Mouse (Mus musculus) embryonic facial prominence, embryonic 11.5 days (tissue): Measurements from ENCODE around the gene Ugt1a6b. TPM values are rescaled to one million over a fixed set of nuclear protein-coding genes. Genes with fewer than 3 reads are reported as not detected.
"Not testable (repeated sequence)": the region's sequence is repeated elsewhere in the genome, so short reads cannot be mapped to it uniquely, and the experiment has no call there.

Source experiments
- ATAC-seq: fragments of 200-750 bp; cut with Nextera tagmentation; replicated peaks from 2 replicates; pipeline ENCODE4 v1.8.0; 2017; ENCODE audit warnings: low read depth; ENCODE audit not compliant: insufficient number of reproducible peaks, low FRiP score, low TSS enrichment
- DNase-seq: peaks from one replicate; pipeline ENCODE4 v3.0.0-alpha.2; 2015; ENCODE audit warnings: low spot score
- H3K27ac ChIP-seq: fragments of 300-500 bp; sonication (generic); replicated peaks from 2 replicates; pipeline ENCODE4 v1.5.1; 2014; ENCODE audit warnings: mild to moderate bottlenecking, low read depth, low read length, control low read depth
- H3K27me3 ChIP-seq: fragments of 300-500 bp; sonication (generic); 2 replicates; pipeline ENCODE4 v1.6.1; 2014; ENCODE audit warnings: mild to moderate bottlenecking, low read length, moderate library complexity, mixed read lengths; ENCODE audit not compliant: control insufficient read depth, insufficient read depth
- H3K36me3 ChIP-seq: fragments of 300-500 bp; sonication (generic); replicated peaks from 2 replicates; pipeline ENCODE4 v1.6.1; 2014; ENCODE audit warnings: low read depth, mild to moderate bottlenecking, low read length, moderate library complexity, mixed read lengths; ENCODE audit not compliant: control insufficient read depth, insufficient read depth
- H3K4me1 ChIP-seq: fragments of 300-500 bp; sonication (generic); 2 replicates; pipeline ENCODE4 v1.6.1; 2014; ENCODE audit warnings: low read length, mixed read lengths; ENCODE audit not compliant: control insufficient read depth, insufficient read depth
- H3K4me2 ChIP-seq: fragments of 300-500 bp; sonication (generic); 2 replicates; pipeline ENCODE4 v1.6.1; 2014; ENCODE audit warnings: low read depth, mild to moderate bottlenecking, control low read depth, low read length, moderate library complexity
- H3K4me3 ChIP-seq: fragments of 300-500 bp; sonication (generic); 2 replicates; pipeline ENCODE4 v1.5.1; 2014; ENCODE audit warnings: low read depth, low read length, control low read depth
- H3K9ac ChIP-seq: fragments of 300-500 bp; sonication (generic); replicated peaks from 2 replicates; pipeline ENCODE4 v1.6.1; 2014; ENCODE audit warnings: mild to moderate bottlenecking, control low read depth, low read length
- H3K9me3 ChIP-seq: fragments of 300-500 bp; sonication (generic); replicated peaks from 2 replicates; pipeline ENCODE4 v1.6.1; 2016; ENCODE audit warnings: mild to moderate bottlenecking, low read length, inconsistent platforms, mixed read lengths; ENCODE audit not compliant: control insufficient read depth
- WGBS: fragments of 180-500 bp; shearing (Covaris S2); extraction: QIAGEN DNeasy Blood & Tissue Kit; methylation state at CpG from one replicate; pipeline ENCODE4 v1.1.7; 2014; 5-methylcytosine and 5-hydroxymethylcytosine counted together
- polyA plus RNA-seq: library from polyadenylated mRNA; unstranded; fragments of >200 nt; fragmentation: Nextera tagmentation; extraction: Ambion mirVana; gene quantifications from 2 replicates; pipeline ENCODE4 v1.2.1, GENCODE M21; 2014

Ugt1a6b gene
- polyA plus RNA-seq, 1 experiment from 2014 or later, result not detected

GRCm38 (mm10) chr1:88104667-88105430 is 1.8 kb downstream of the Ugt1a6b start:
- Histone ChIP-seq H3K36me3 (no peaks in the 10 kb centered on the region), H3K4me1 (no peaks in the 10 kb centered on the region), H3K4me2 (no peak overlapping the region), H3K9me3 (no peaks in the 10 kb centered on the region), H3K27ac (no peak overlapping the region), H3K9ac (no peak overlapping the region), H3K27me3 (no peaks in the 10 kb centered on the region), H3K4me3 (no peak overlapping the region)
- DNase-seq (no peak), ATAC-seq (no peak)
- WGBS, result 92% methylated on average over 1 of the region's 1 CpGs

- 61% methylated on average over 2 of the region's 2 CpGs for WGBS
Observed at GRCm38 (mm10) chr1:88105656-88106055, 2.6 kb downstream of the Ugt1a6b start.

GRCm38 (mm10) chr1:88109027-88109557 is 6.0 kb downstream of the Ugt1a6b start:
- not testable (repeated sequence) for H3K4me3 ChIP-seq, H3K27ac ChIP-seq, H3K9ac ChIP-seq, H3K36me3 ChIP-seq, H3K4me1 ChIP-seq, H3K4me2 ChIP-seq, DNase-seq, ATAC-seq, H3K9me3 ChIP-seq, H3K27me3 ChIP-seq
- WGBS, result 91% methylated on average over 2 of the region's 2 CpGs

More at GRCm38 (mm10) chr1:88105656-88106055, 2.6 kb downstream of the Ugt1a6b start:
- DNase-seq (no peak), ATAC-seq (no peak)
- Histone ChIP-seq H3K36me3 (no peaks in the 10 kb centered on the region), H3K9me3 (no peaks in the 10 kb centered on the region), H3K27ac (no peak overlapping the region), H3K4me1 (no peaks in the 10 kb centered on the region), H3K4me2 (no peak overlapping the region), H3K9ac (no peak overlapping the region), H3K4me3 (no peak overlapping the region), H3K27me3 (no peaks in the 10 kb centered on the region)

- not testable (repeated sequence) for H3K4me2 ChIP-seq, H3K4me1 ChIP-seq, H3K27ac ChIP-seq, ATAC-seq, H3K4me3 ChIP-seq, H3K9me3 ChIP-seq, H3K9ac ChIP-seq, H3K27me3 ChIP-seq, DNase-seq, H3K36me3 ChIP-seq
- 75% methylated on average over 2 of the region's 2 CpGs for WGBS
Observed at GRCm38 (mm10) chr1:88109604-88110003, 6.6 kb downstream of the Ugt1a6b start.

- not testable (repeated sequence) for H3K27me3 ChIP-seq, H3K27ac ChIP-seq, ATAC-seq, H3K36me3 ChIP-seq, H3K9ac ChIP-seq, H3K4me3 ChIP-seq, H3K9me3 ChIP-seq, DNase-seq, H3K4me1 ChIP-seq, H3K4me2 ChIP-seq
- WGBS, result 89% methylated on average over 6 of the region's 6 CpGs
Observed at GRCm38 (mm10) chr1:88112769-88113168, 9.7 kb downstream of the Ugt1a6b start.

GRCm38 (mm10) chr1:88120550-88120949 is 17.5 kb downstream of the Ugt1a6b start:
- H3K27me3 ChIP-seq, H3K9me3 ChIP-seq, H3K4me1 ChIP-seq, DNase-seq, H3K9ac ChIP-seq, H3K27ac ChIP-seq, ATAC-seq, H3K4me3 ChIP-seq, H3K4me2 ChIP-seq, H3K36me3 ChIP-seq: not testable (repeated sequence)
- WGBS, result 18% methylated on average over 4 of the region's 4 CpGs

- not testable (repeated sequence) for H3K4me1 ChIP-seq, H3K4me3 ChIP-seq, H3K36me3 ChIP-seq, H3K9me3 ChIP-seq, H3K27me3 ChIP-seq, H3K27ac ChIP-seq, H3K9ac ChIP-seq, H3K4me2 ChIP-seq, ATAC-seq
- DNase-seq, result peak; percentile 18
- WGBS, result no CpG with 5 or more reads among the region's 1 CpGs
Observed at GRCm38 (mm10) chr1:88121521-88121920, 18.5 kb downstream of the Ugt1a6b start.

GRCm38 (mm10) chr1:88125827-88126360 is 22.8 kb downstream of the Ugt1a6b start:
- H3K4me1 ChIP-seq, result not testable (repeated sequence)
- WGBS, result 74% methylated on average over 4 of the region's 4 CpGs

More at GRCm38 (mm10) chr1:88125827-88126360, 22.8 kb downstream of the Ugt1a6b start:
- H3K9me3 ChIP-seq, DNase-seq, H3K4me2 ChIP-seq, ATAC-seq, H3K36me3 ChIP-seq, H3K27ac ChIP-seq, H3K27me3 ChIP-seq, H3K9ac ChIP-seq, H3K4me3 ChIP-seq: not testable (repeated sequence)
